Mouse (Mus musculus): ENCODE data around the gene Impdh1. TPM values are rescaled to one million over a fixed set of nuclear protein-coding genes. Genes with fewer than 3 reads are reported as not detected.
A peak's percentile ranks its signal among the peaks of the same experiment; 100 is the strongest.

Impdh1 gene
- polyA plus RNA-seq, 1 experiment from 2014 or later: 56.5 TPM

DNA sequence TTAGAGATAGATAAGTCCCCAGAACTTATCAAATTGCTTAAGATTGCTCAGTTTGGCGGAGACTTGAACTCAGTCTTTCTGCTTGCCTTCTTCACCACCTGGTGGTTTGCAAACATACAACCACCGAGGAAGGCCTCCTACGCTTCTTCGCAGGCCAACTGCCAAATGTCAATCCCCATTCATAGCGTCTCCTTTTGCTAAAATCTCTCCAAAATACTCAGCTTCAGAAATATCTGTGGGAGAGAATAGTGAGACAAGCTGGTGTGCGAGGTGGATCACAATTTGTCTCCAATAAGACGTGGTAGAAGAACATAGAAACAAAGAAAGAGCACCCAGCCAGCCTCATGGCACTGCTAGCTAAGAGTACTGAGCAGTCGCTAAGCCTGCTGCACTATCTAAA, 36.3 kb downstream of the Impdh1 start:
- Histone ChIP-seq H3K4me2 (ENCODE audit: low read depth) (peak overlapping the region; percentile 91), H3K4me3 (ENCODE audit: low read depth, low read length) (peak overlapping the region; percentile 58), H3K9ac (ENCODE audit: low read length) (no peak overlapping the region), H3K27me3 (ENCODE audit: control insufficient read depth, insufficient read depth, low read length) (peaks cover 8% of the 10 kb centered on the region), H3K27ac (ENCODE audit: low read depth, low read length) (no peak overlapping the region), H3K36me3 (ENCODE audit: control insufficient read depth, insufficient read depth, low read length) (no peaks in the 10 kb centered on the region), H3K4me1 (ENCODE audit: control insufficient read depth, insufficient read depth, low read length) (peaks cover 8% of the 10 kb centered on the region), H3K9me3 (ENCODE audit: control insufficient read depth, low read length) (no peaks in the 10 kb centered on the region)
- no peak for DNase-seq (ENCODE audit: low spot score)
- no peak for ATAC-seq (ENCODE audit: insufficient read depth, low FRiP score, low TSS enrichment)
- 47% methylated on average over 8 of the region's 8 CpGs for WGBS

DNA sequence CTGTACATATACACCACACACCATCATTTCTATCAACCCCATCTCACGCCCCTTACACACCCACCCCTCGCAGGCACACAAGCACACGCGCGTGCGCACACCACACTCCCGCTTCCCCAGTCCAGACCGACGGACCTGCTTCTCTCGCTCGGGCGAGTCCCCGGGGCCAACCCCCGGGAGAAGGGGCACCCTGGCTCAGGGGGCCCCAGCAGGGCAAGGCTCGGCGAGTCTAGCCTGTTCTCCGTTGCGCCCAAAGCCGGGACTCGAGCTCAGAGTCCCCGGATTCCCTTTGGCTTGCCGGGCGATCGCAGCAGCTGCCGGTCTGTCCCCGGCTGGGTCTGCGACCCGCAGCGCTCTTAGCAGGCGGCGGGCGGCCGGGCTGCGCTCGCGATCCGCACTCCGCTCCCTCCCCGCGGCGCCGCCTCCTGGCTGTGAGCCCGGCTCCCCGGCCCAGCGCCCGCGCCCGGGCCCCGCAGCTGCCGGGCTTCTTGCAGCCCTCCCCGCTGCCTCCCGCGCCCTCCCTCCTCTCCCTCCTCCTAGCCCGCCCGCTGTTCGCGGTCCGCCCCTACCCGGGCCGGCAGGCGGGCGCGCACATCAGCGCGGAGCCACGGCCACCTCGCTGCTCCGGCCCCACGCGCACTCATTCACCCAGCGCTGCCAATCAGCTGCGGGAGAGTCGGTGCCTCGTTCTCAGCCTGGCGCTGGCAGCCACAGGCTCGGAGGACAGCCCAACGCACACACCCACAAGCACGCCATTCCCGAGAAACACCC, 37.1 kb downstream of the Impdh1 start, which contains the start of gene Prrt4:
Gene Prrt4, minus strand, starts transcription at position 697 of the 771 bp plus-strand sequence.
- WGBS: under 1% methylated on average over 62 of the region's 79 CpGs
- Histone ChIP-seq H3K36me3 (ENCODE audit: control insufficient read depth, insufficient read depth, low read length) (no peaks in the 10 kb centered on the region), H3K4me2 (ENCODE audit: low read depth) (peak within 1 kb of the TSS; percentile 91), H3K4me3 (ENCODE audit: low read depth, low read length) (peak within 1 kb of the TSS; percentile 58), H3K9me3 (ENCODE audit: control insufficient read depth, low read length) (no peaks in the 10 kb centered on the region), H3K9ac (ENCODE audit: low read length) (peak within 1 kb of the TSS; percentile 78), H3K27me3 (ENCODE audit: control insufficient read depth, insufficient read depth, low read length) (peaks cover 8% of the 10 kb centered on the region), H3K4me1 (ENCODE audit: control insufficient read depth, insufficient read depth, low read length) (peaks cover 8% of the 10 kb centered on the region), H3K27ac (ENCODE audit: low read depth, low read length) (no peak within 1 kb of the TSS)
- peak; percentile 75 for DNase-seq (ENCODE audit: low spot score)
- peak; percentile 75 for ATAC-seq (ENCODE audit: insufficient read depth, low FRiP score, low TSS enrichment)

DNA sequence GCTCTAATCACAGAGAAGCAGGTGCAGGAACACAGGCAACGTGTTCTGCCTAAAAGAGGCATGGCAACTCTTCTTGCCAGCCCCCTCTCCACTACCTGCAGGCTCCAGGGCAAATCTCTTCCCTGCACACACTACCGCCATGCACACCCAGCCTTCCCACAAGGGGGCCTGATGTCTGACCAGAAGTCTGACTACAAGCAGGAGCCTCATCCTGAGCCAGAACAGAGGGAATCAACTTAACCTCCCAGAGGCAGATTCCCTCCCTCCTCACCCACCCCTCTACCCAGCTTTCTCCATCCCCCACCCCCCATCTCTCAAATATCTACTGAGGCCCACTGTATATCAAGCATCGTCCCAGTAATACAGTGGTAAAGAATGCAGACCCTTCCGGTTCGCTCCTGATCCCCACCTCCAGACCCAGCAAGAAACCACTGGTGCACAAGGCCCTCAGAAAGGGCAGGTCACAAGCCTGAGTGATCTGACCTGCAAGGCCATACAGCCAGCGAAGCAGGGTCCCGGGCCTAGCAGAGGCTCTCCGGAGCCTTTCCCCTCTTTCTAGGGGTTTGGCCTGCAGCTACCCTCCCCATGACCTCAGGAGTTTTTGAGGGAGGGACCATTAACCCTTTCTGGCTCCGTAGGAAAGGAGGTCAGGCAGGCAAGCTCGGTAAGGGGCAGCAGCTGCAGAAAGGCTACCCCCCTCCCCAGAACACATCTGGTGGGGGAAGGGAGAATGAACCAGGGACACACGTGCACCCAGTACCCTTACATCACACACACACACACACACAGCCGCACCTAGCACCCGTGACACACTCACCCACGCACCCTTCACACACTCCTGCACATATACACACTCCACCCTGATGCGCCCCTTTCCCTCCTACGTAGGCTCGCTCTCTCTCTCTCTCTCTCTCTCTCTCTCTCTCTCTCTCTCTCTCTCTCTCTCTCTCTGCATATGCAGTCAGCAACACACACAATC, 38.0 kb downstream of the Impdh1 start:
- H3K4me3 ChIP-seq (ENCODE audit: low read depth, low read length): peak overlapping the region; percentile 58
- H3K4me1 ChIP-seq (ENCODE audit: control insufficient read depth, insufficient read depth, low read length): peaks cover 8% of the 10 kb centered on the region
- H3K9ac ChIP-seq (ENCODE audit: low read length): peak overlapping the region; percentile 10; the same call in 1 of the 2 replicates
- H3K36me3 ChIP-seq (ENCODE audit: control insufficient read depth, insufficient read depth, low read length): no peaks in the 10 kb centered on the region
- H3K4me2 ChIP-seq (ENCODE audit: low read depth): peak overlapping the region; percentile 91
- ATAC-seq (ENCODE audit: insufficient read depth, low FRiP score, low TSS enrichment): peak; percentile 62
- no peak for DNase-seq (ENCODE audit: low spot score)
- 16% methylated on average over 17 of the region's 17 CpGs for WGBS
- H3K9me3 ChIP-seq (ENCODE audit: control insufficient read depth, low read length): no peaks in the 10 kb centered on the region
- no peak overlapping the region for H3K27ac ChIP-seq (ENCODE audit: low read depth, low read length)
- peaks cover 13% of the 10 kb centered on the region for H3K27me3 ChIP-seq (ENCODE audit: control insufficient read depth, insufficient read depth, low read length)

DNA sequence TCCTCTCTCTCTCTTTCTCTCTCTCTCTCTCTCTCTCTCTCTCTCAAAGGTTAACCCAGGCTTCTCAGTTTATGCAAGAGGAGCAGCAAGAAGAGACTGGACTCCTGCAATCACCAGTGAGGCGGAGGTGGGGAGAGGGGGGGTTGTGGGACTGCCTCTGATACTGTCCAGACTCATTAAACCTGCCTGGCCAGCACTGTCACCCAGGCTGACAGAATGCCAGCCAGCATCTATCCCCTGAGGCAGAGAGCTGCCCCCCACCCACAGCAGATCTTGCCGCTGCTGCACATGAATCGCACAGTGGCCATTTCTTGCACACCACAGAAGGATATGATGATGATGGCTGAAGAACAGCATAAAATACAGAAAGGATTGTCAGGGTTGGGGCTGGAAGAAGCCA, 41.1 kb downstream of the Impdh1 start:
- Histone ChIP-seq H3K27me3 (ENCODE audit: control insufficient read depth, insufficient read depth, low read length) (peaks cover 24% of the 10 kb centered on the region), H3K4me1 (ENCODE audit: control insufficient read depth, insufficient read depth, low read length) (peaks cover 14% of the 10 kb centered on the region), H3K9me3 (ENCODE audit: control insufficient read depth, low read length) (no peaks in the 10 kb centered on the region), H3K4me3 (ENCODE audit: low read depth, low read length) (no peak overlapping the region), H3K36me3 (ENCODE audit: control insufficient read depth, insufficient read depth, low read length) (no peaks in the 10 kb centered on the region), H3K27ac (ENCODE audit: low read depth, low read length) (no peak overlapping the region), H3K4me2 (ENCODE audit: low read depth) (no peak overlapping the region), H3K9ac (ENCODE audit: low read length) (no peak overlapping the region)
- 80% methylated on average over 3 of the region's 3 CpGs for WGBS
- no peak for DNase-seq (ENCODE audit: low spot score)
- ATAC-seq (ENCODE audit: insufficient read depth, low FRiP score, low TSS enrichment): no peak

DNA sequence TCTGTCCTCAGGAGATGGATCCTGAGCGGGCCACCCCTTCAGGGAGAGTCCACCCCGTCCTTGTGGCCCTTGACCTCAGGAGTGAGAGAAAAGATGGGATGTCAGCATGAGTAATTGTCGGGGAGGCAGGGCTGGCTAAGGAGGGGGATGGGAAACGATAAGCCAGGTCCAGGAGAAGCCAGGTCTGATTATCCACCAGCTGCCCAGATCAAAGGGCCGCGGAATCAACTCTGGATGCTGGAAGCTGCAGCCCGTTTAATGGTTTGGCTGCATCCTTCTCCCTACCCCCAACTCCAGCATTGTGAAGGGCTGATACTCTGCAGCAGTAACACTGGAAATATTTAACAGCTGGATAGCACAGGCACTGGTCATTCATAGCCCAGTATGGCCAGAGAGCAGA, 41.8 kb downstream of the Impdh1 start:
- no peak overlapping the region for H3K9ac ChIP-seq (ENCODE audit: low read length)
- ATAC-seq (ENCODE audit: insufficient read depth, low FRiP score, low TSS enrichment) (no peak), DNase-seq (ENCODE audit: low spot score) (no peak)
- 6% methylated on average over 7 of the region's 7 CpGs for WGBS
- no peak overlapping the region for H3K4me2 ChIP-seq (ENCODE audit: low read depth)
- peaks cover 31% of the 10 kb centered on the region for H3K27me3 ChIP-seq (ENCODE audit: control insufficient read depth, insufficient read depth, low read length)
- no peak overlapping the region for H3K4me3 ChIP-seq (ENCODE audit: low read depth, low read length)
- no peaks in the 10 kb centered on the region for H3K9me3 ChIP-seq (ENCODE audit: control insufficient read depth, low read length)
- no peaks in the 10 kb centered on the region for H3K36me3 ChIP-seq (ENCODE audit: control insufficient read depth, insufficient read depth, low read length)
- peaks cover 14% of the 10 kb centered on the region for H3K4me1 ChIP-seq (ENCODE audit: control insufficient read depth, insufficient read depth, low read length)
- no peak overlapping the region for H3K27ac ChIP-seq (ENCODE audit: low read depth, low read length)

DNA sequence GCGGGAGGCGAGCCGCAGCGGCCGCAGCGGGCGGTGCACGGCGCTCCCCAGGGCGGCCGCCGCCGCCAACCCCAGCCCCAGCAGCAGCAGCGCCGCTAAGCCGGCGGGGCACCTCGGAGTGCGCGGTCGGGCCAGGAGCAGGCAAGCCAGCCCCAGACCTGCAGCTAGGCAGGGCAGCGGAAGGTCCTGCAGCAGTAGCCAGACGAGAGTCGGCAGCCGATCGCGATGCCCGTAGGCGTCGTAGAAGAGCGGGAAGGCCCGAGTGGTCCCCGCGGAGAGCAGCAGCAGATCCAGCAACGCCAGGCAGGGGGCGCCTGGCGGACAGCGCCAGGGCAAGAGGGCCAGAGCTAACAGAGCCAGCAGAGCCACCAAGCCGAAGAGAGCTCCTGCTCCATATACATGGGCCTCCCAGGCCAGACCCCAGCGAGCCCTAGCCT, 45.2 kb downstream of the Impdh1 start:
- peaks cover 43% of the 10 kb centered on the region for H3K27me3 ChIP-seq (ENCODE audit: control insufficient read depth, insufficient read depth, low read length)
- WGBS: under 1% methylated on average over 40 of the region's 40 CpGs
- peaks cover 8% of the 10 kb centered on the region; the same call in 1 of the 2 replicates for H3K4me1 ChIP-seq (ENCODE audit: control insufficient read depth, insufficient read depth, low read length)
- H3K36me3 ChIP-seq (ENCODE audit: control insufficient read depth, insufficient read depth, low read length): no peaks in the 10 kb centered on the region
- no peak overlapping the region for H3K27ac ChIP-seq (ENCODE audit: low read depth, low read length)
- H3K4me3 ChIP-seq (ENCODE audit: low read depth, low read length): peak overlapping the region; percentile 44
- H3K4me2 ChIP-seq (ENCODE audit: low read depth): peak overlapping the region; percentile 91
- peak; percentile 74 for ATAC-seq (ENCODE audit: insufficient read depth, low FRiP score, low TSS enrichment)
- peak overlapping the region; percentile 57 for H3K9ac ChIP-seq (ENCODE audit: low read length)
- DNase-seq (ENCODE audit: low spot score): peak; percentile 90
- H3K9me3 ChIP-seq (ENCODE audit: control insufficient read depth, low read length): no peaks in the 10 kb centered on the region

DNA sequence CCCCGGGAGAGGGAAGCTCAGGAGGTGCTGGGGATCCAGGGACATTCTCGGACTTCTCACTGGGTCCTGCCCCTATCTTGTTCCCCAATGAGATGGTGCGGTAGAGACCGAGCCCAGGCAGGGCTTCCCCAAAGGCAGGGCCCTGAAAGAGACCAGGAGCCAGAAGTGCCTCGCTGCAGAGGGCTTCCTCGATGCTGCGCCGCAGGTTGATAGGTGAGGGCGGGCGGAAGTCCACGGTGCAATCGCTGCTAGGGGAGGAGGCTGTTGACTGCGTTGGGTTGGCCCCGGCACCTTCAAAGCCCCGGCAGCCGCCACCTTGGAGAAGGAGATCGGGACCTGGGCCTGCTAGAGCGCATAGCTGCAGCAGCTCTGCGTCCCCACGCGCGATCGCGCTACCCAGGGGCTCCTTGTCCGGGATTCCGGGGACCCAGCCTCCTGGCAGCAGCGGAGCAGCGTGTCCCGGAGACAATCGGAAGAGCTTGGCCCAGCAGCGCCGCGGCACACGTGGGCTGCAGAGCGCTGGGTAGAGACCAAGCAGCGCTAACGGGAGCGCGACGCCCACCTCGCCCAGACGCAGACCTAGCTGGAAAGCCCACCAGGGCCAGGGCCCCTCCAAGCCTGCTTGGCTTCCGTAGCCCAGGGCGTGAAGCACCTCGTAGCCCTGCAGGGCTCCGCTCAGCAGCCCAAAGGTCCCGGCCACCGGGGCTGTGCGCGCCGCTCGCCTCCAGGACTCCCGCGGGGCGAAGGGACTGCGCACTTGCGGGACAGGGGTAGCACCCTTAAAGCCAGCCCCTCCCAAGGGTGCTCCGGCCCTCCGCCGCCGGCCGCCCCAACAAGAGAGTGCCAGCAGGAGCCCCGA, 45.9 kb downstream of the Impdh1 start:
- H3K4me2 ChIP-seq (ENCODE audit: low read depth): peak overlapping the region; percentile 91
- ATAC-seq (ENCODE audit: insufficient read depth, low FRiP score, low TSS enrichment): peak; percentile 60; the same call in 1 of the 2 replicates
- H3K27ac ChIP-seq (ENCODE audit: low read depth, low read length): no peak overlapping the region
- H3K27me3 ChIP-seq (ENCODE audit: control insufficient read depth, insufficient read depth, low read length): peaks cover 40% of the 10 kb centered on the region
- peak overlapping the region; percentile 44 for H3K4me3 ChIP-seq (ENCODE audit: low read depth, low read length)
- WGBS: under 1% methylated on average over 56 of the region's 63 CpGs
- H3K36me3 ChIP-seq (ENCODE audit: control insufficient read depth, insufficient read depth, low read length): no peaks in the 10 kb centered on the region
- H3K4me1 ChIP-seq (ENCODE audit: control insufficient read depth, insufficient read depth, low read length): peaks cover 8% of the 10 kb centered on the region; the same call in 1 of the 2 replicates
- no peaks in the 10 kb centered on the region for H3K9me3 ChIP-seq (ENCODE audit: control insufficient read depth, low read length)
- peak; percentile 63 for DNase-seq (ENCODE audit: low spot score)
- peak overlapping the region; percentile 57 for H3K9ac ChIP-seq (ENCODE audit: low read length)

DNA sequence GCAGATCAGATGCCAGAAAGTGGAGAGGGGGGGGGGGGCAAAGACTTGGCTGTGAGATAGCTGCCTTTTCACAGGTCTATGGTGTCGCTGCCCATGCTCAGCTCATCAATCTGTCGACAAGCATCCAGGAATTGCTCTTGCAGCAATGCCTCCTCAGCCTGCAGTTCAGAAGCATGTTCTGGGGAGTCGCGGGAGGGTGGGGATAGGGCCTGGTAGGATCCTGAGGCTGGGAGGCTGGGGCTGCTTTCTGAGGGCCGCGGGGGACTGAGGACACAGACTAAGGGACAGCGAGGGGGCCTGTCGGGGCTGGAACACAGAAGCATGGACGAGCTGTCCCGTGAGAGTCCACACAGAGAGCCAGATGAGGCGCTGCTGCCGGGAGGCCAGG, 46.5 kb downstream of the Impdh1 start:
- no peaks in the 10 kb centered on the region for H3K36me3 ChIP-seq (ENCODE audit: control insufficient read depth, insufficient read depth, low read length)
- peak overlapping the region; percentile 44 for H3K4me3 ChIP-seq (ENCODE audit: low read depth, low read length)
- WGBS: 3% methylated on average over 11 of the region's 12 CpGs
- H3K9ac ChIP-seq (ENCODE audit: low read length): peak overlapping the region; percentile 57; the same call in 1 of the 2 replicates
- DNase-seq (ENCODE audit: low spot score) (no peak), ATAC-seq (ENCODE audit: insufficient read depth, low FRiP score, low TSS enrichment) (no peak)
- H3K27me3 ChIP-seq (ENCODE audit: control insufficient read depth, insufficient read depth, low read length): peaks cover 40% of the 10 kb centered on the region
- no peak overlapping the region for H3K27ac ChIP-seq (ENCODE audit: low read depth, low read length)
- H3K9me3 ChIP-seq (ENCODE audit: control insufficient read depth, low read length): no peaks in the 10 kb centered on the region
- peaks cover 11% of the 10 kb centered on the region; the same call in 1 of the 2 replicates for H3K4me1 ChIP-seq (ENCODE audit: control insufficient read depth, insufficient read depth, low read length)
- peak overlapping the region; percentile 91 for H3K4me2 ChIP-seq (ENCODE audit: low read depth)
